Mouse (Mus musculus) frontal cortex, postnatal 14 days (tissue): ENCODE results near the gene Gm8138.
"Not testable (repeated sequence)": the region's sequence is repeated elsewhere in the genome, so short reads cannot be mapped to it uniquely, and the experiment has no call there.

Source experiments
- DNase-seq, 2 experiments: peaks; one replicate each; pipeline ENCODE4 v3.0.0; 2022; ENCODE audit warnings: low spot score in 2 of 2

Gm8138 gene

GRCm38 (mm10) chr14:43416250-43416649 lies at the start of gene Gm8138:
Gene Gm8138 (minus strand): TSS chr14:43416350.
- DNase-seq, result not testable (repeated sequence)

GRCm38 (mm10) chr14:43361713-43362112 lies 54.4 kb downstream of the Gm8138 start:
- not testable (repeated sequence) for DNase-seq
